Mouse (Mus musculus) midbrain, embryonic 12.5 days (tissue): ENCODE measurements around the gene AC129217.1. TPM values are rescaled to one million over a fixed set of nuclear protein-coding genes. Genes with fewer than 3 reads are reported as not detected.
"Not testable (repeated sequence)": the region's sequence is repeated elsewhere in the genome, so short reads cannot be mapped to it uniquely, and the experiment has no call there.

ENCODE experiments used
- ATAC-seq: fragments of 200-750 bp; cut with Nextera tagmentation; 2 replicates; pipeline ENCODE4 v1.8.0; 2017; ENCODE audit warnings: low read depth, moderate TSS enrichment, moderate library complexity; ENCODE audit not compliant: low FRiP score
- H3K27ac ChIP-seq: fragments of 300-500 bp; sonication (generic); replicated peaks from 2 replicates; pipeline ENCODE4 v1.5.1; 2016; ENCODE audit warnings: mild to moderate bottlenecking
- H3K27me3 ChIP-seq: fragments of 300-500 bp; sonication (generic); 2 replicates; pipeline ENCODE4 v1.6.1; 2016; ENCODE audit warnings: mild to moderate bottlenecking
- H3K36me3 ChIP-seq: fragments of 300-500 bp; sonication (generic); 2 replicates; pipeline ENCODE4 v1.6.1; 2016
- H3K4me1 ChIP-seq: fragments of 300-500 bp; sonication (generic); 2 replicates; pipeline ENCODE4 v1.6.1; 2016
- H3K4me2 ChIP-seq: fragments of 300-500 bp; sonication (generic); replicated peaks from 2 replicates; pipeline ENCODE4 v1.6.1; 2016; ENCODE audit warnings: mild to moderate bottlenecking, moderate library complexity
- H3K4me3 ChIP-seq: fragments of 300-500 bp; sonication (generic); 2 replicates; pipeline ENCODE4 v1.5.1; 2016; ENCODE audit warnings: mild to moderate bottlenecking
- H3K9ac ChIP-seq: fragments of 300-500 bp; sonication (generic); replicated peaks from 2 replicates; pipeline ENCODE4 v1.6.1; 2016; ENCODE audit warnings: mild to moderate bottlenecking, moderate library complexity
- H3K9me3 ChIP-seq: fragments of 300-500 bp; sonication (generic); 2 replicates; pipeline ENCODE4 v1.6.1; 2016; ENCODE audit warnings: mild to moderate bottlenecking
- WGBS: fragments of 180-500 bp; shearing (Covaris S2); methylation state at CpG from one replicate; pipeline ENCODE4 v1.1.7; 2016; 5-methylcytosine and 5-hydroxymethylcytosine counted together
- polyA plus RNA-seq: library from polyadenylated mRNA; unstranded; fragments of >200 nt; fragmentation: Nextera tagmentation; extraction: Ambion mirVana; gene quantifications from 2 replicates; pipeline ENCODE4 v1.2.1, GENCODE M21; 2016

Gene AC129217.1
- polyA plus RNA-seq, 1 experiment from 2014 or later, result not detected

GRCm38 (mm10) chr19:8851639-8852038 is 22.1 kb downstream of the AC129217.1 start:
- 0 out of 2 replicates have a peak, but pooled peaks cover 2% of the 10 kb centered on the region for H3K27me3 ChIP-seq
- no peak for ATAC-seq
- no peaks in the 10 kb centered on the region for H3K9me3 ChIP-seq
- no peak overlapping the region for H3K27ac ChIP-seq
- H3K4me2 ChIP-seq, result no peak overlapping the region
- no peak overlapping the region for H3K4me3 ChIP-seq
- H3K4me1 ChIP-seq, result no peaks in the 10 kb centered on the region
- 60% methylated on average over 7 of the region's 7 CpGs for whole genome bisulfite sequencing
- H3K36me3 ChIP-seq, result peaks cover 24% of the 10 kb centered on the region
- H3K9ac ChIP-seq, result no peak overlapping the region

GRCm38 (mm10) chr19:8852236-8852928 is 22.8 kb downstream of the AC129217.1 start:
- no peaks in the 10 kb centered on the region for H3K4me1 ChIP-seq
- ATAC-seq, result no peak
- no peak overlapping the region for H3K9ac ChIP-seq
- H3K4me2 ChIP-seq, result no peak overlapping the region
- no peaks in the 10 kb centered on the region for H3K9me3 ChIP-seq
- peaks cover 17% of the 10 kb centered on the region for H3K36me3 ChIP-seq
- H3K27ac ChIP-seq, result no peak overlapping the region
- WGBS, result 58% methylated on average over 10 of the region's 10 CpGs
- 0 out of 2 replicates have a peak, but pooled peaks cover 2% of the 10 kb centered on the region for H3K27me3 ChIP-seq
- no peak overlapping the region for H3K4me3 ChIP-seq

GRCm38 (mm10) chr19:8853117-8853516 is 23.5 kb downstream of the AC129217.1 start:
- WGBS, result 86% methylated on average over 3 of the region's 3 CpGs
- Histone ChIP-seq H3K9ac (no peak overlapping the region), H3K27me3 (0 out of 2 replicates have a peak, but pooled peaks cover 2% of the 10 kb centered on the region), H3K4me2 (no peak overlapping the region), H3K4me1 (no peaks in the 10 kb centered on the region), H3K36me3 (peaks cover 10% of the 10 kb centered on the region; the same call in 1 of the 2 replicates), H3K27ac (no peak overlapping the region), H3K9me3 (no peaks in the 10 kb centered on the region), H3K4me3 (no peak overlapping the region)
- no peak for ATAC-seq

- no peak for ATAC-seq
- Histone ChIP-seq H3K4me1 (no peaks in the 10 kb centered on the region), H3K27me3 (0 out of 2 replicates have a peak, but pooled peaks cover 2% of the 10 kb centered on the region), H3K9me3 (no peaks in the 10 kb centered on the region), H3K27ac (no peak overlapping the region), H3K4me3 (no peak overlapping the region), H3K4me2 (no peak overlapping the region), H3K36me3 (no peaks in the 10 kb centered on the region), H3K9ac (no peak overlapping the region)
- 38% methylated on average over 4 of the region's 4 CpGs for WGBS
These were observed 28.1 kb downstream of the AC129217.1 start for GRCm38 (mm10) chr19:8857689-8858088.

- 20% methylated on average over 1 of the region's 1 CpGs for WGBS
These were observed 29.4 kb downstream of the AC129217.1 start for GRCm38 (mm10) chr19:8859018-8859417.

GRCm38 (mm10) chr19:8864265-8864664 is 34.7 kb downstream of the AC129217.1 start:
- no peak for ATAC-seq
- Histone ChIP-seq H3K9ac (no peak overlapping the region), H3K27ac (no peak overlapping the region), H3K27me3 (no peaks in the 10 kb centered on the region), H3K4me1 (no peaks in the 10 kb centered on the region), H3K4me2 (no peak overlapping the region), H3K4me3 (no peak overlapping the region), H3K36me3 (no peaks in the 10 kb centered on the region), H3K9me3 (no peaks in the 10 kb centered on the region)
- 86% methylated on average over 6 of the region's 6 CpGs for WGBS

More at GRCm38 (mm10) chr19:8859018-8859417, 29.4 kb downstream of the AC129217.1 start:
- Histone ChIP-seq H3K4me1 (no peaks in the 10 kb centered on the region), H3K9ac (no peak overlapping the region), H3K9me3 (no peaks in the 10 kb centered on the region), H3K4me3 (no peak overlapping the region), H3K36me3 (no peaks in the 10 kb centered on the region), H3K27ac (no peak overlapping the region), H3K27me3 (0 out of 2 replicates have a peak, but pooled peaks cover 2% of the 10 kb centered on the region), H3K4me2 (no peak overlapping the region)
- ATAC-seq, result no peak

- not testable (repeated sequence) for ATAC-seq, H3K4me3 ChIP-seq
These were observed 40.8 kb downstream of the AC129217.1 start for GRCm38 (mm10) chr19:8870381-8870780.

GRCm38 (mm10) chr19:8870838-8871237 is 41.3 kb downstream of the AC129217.1 start:
- WGBS, result 61% methylated on average over 9 of the region's 9 CpGs
- Histone ChIP-seq H3K4me2 (peak overlapping the region; percentile 91), H3K9ac (peak overlapping the region; percentile 94), H3K36me3 (peaks cover 28% of the 10 kb centered on the region), H3K9me3 (no peaks in the 10 kb centered on the region), H3K4me1 (peaks cover 13% of the 10 kb centered on the region), H3K27ac (peak overlapping the region; percentile 73), H3K4me3 (peak overlapping the region; percentile 93), H3K27me3 (no peaks in the 10 kb centered on the region)
- peak; percentile 50 for ATAC-seq

More at GRCm38 (mm10) chr19:8870381-8870780, 40.8 kb downstream of the AC129217.1 start:
- H3K9ac ChIP-seq, H3K27ac ChIP-seq, H3K4me2 ChIP-seq, H3K27me3 ChIP-seq, H3K9me3 ChIP-seq: not testable (repeated sequence)
- WGBS, result 82% methylated on average over 3 of the region's 3 CpGs
- peaks cover 13% of the 10 kb centered on the region for H3K4me1 ChIP-seq
- peaks cover 24% of the 10 kb centered on the region for H3K36me3 ChIP-seq

- peak within 1 kb of the TSS; percentile 91 for H3K4me2 ChIP-seq
- peaks cover 35% of the 10 kb centered on the region for H3K36me3 ChIP-seq
- H3K4me3 ChIP-seq, result peak within 1 kb of the TSS; percentile 93
- H3K9ac ChIP-seq, result peak within 1 kb of the TSS; percentile 94
- H3K27ac ChIP-seq, result peak within 1 kb of the TSS; percentile 73
- H3K27me3 ChIP-seq, result no peaks in the 10 kb centered on the region
- WGBS, result 1% methylated on average over 59 of the region's 59 CpGs
- peaks cover 13% of the 10 kb centered on the region for H3K4me1 ChIP-seq
- H3K9me3 ChIP-seq, result no peaks in the 10 kb centered on the region
- peak; percentile 99 for ATAC-seq
These were observed 42.0 kb downstream of the AC129217.1 start, which contains the start of gene Ubxn1 for GRCm38 (mm10) chr19:8871267-8872186. Ubxn1 (plus strand) TSS chr19:8871496.

GRCm38 (mm10) chr19:8872266-8872840 is 42.8 kb downstream of the AC129217.1 start:
- Histone ChIP-seq H3K27me3 (no peaks in the 10 kb centered on the region), H3K27ac (peak overlapping the region; percentile 73), H3K4me3 (peak overlapping the region; percentile 93), H3K9me3 (no peaks in the 10 kb centered on the region), H3K4me2 (peak overlapping the region; percentile 91), H3K36me3 (peaks cover 43% of the 10 kb centered on the region), H3K9ac (peak overlapping the region; percentile 94), H3K4me1 (peaks cover 13% of the 10 kb centered on the region)
- ATAC-seq, result no peak
- 75% methylated on average over 10 of the region's 10 CpGs for WGBS

- no peak for ATAC-seq
- Histone ChIP-seq H3K4me1 (peaks cover 19% of the 10 kb centered on the region), H3K27me3 (no peaks in the 10 kb centered on the region), H3K4me2 (no peak overlapping the region), H3K36me3 (peaks cover 51% of the 10 kb centered on the region), H3K9me3 (no peaks in the 10 kb centered on the region), H3K4me3 (no peak overlapping the region), H3K9ac (no peak overlapping the region), H3K27ac (no peak overlapping the region)
- WGBS, result 95% methylated on average over 7 of the region's 7 CpGs
These were observed 45.5 kb downstream of the AC129217.1 start for GRCm38 (mm10) chr19:8875031-8875430.
